Mouse (Mus musculus): ENCODE measurements around the gene Galntl5.
A peak's percentile ranks its signal among the peaks of the same experiment; 100 is the strongest.
"Not testable (repeated sequence)": the region's sequence is repeated elsewhere in the genome, so short reads cannot be mapped to it uniquely, and the experiment has no call there.

Gene Galntl5

GRCm38 (mm10) chr5:25190521-25190920 is 9.3 kb downstream of the Galntl5 start:
- DNase-seq (ENCODE audit: low spot score in 2 of 2), result no peak

GRCm38 (mm10) chr5:25211872-25212271 is 30.6 kb downstream of the Galntl5 start:
- DNase-seq (ENCODE audit: low spot score in 2 of 2), result no peak

- not testable (repeated sequence) for DNase-seq (ENCODE audit: low spot score in 2 of 2)
Observed at GRCm38 (mm10) chr5:25213216-25213615, 32.0 kb downstream of the Galntl5 start.

- DNase-seq (ENCODE audit: low spot score in 2 of 2), result no peak
Observed at GRCm38 (mm10) chr5:25215006-25215405, 33.7 kb downstream of the Galntl5 start.

- no peak for DNase-seq (ENCODE audit: low spot score in 2 of 2)
Observed at GRCm38 (mm10) chr5:25221604-25222003, 40.3 kb downstream of the Galntl5 start, which contains the start of gene Galnt11. Gene Galnt11 (plus strand): TSS chr5:25221904.

GRCm38 (mm10) chr5:25222752-25223702 is 41.8 kb downstream of the Galntl5 start, which contains the start of gene E130116L18Rik:
Gene E130116L18Rik (minus strand): TSS chr5:25223153.
- peak; percentile 77 to 78 for DNase-seq (ENCODE audit: low spot score in 2 of 2)

- DNase-seq (ENCODE audit: low spot score in 2 of 2), result not testable (repeated sequence)
Observed at GRCm38 (mm10) chr5:25224377-25224776, 43.1 kb downstream of the Galntl5 start.

GRCm38 (mm10) chr5:25243101-25243500 is 61.8 kb downstream of the Galntl5 start:
- no peak for DNase-seq (ENCODE audit: low spot score in 2 of 2)

GRCm38 (mm10) chr5:25245806-25246472 is 64.7 kb downstream of the Galntl5 start:
- no peak for DNase-seq (ENCODE audit: low spot score in 2 of 2)

- no peak for DNase-seq (ENCODE audit: low spot score in 2 of 2)
Observed at GRCm38 (mm10) chr5:25246473-25246865, 65.2 kb downstream of the Galntl5 start.

GRCm38 (mm10) chr5:25247036-25247435 is 65.8 kb downstream of the Galntl5 start:
- no peak for DNase-seq (ENCODE audit: low spot score in 2 of 2)

GRCm38 (mm10) chr5:25252423-25252822 is 71.2 kb downstream of the Galntl5 start:
- no peak for DNase-seq (ENCODE audit: low spot score in 2 of 2)

- DNase-seq (ENCODE audit: low spot score in 2 of 2), result no peak
Observed at GRCm38 (mm10) chr5:25252825-25253544, 71.7 kb downstream of the Galntl5 start.

GRCm38 (mm10) chr5:25254491-25254890 is 73.2 kb downstream of the Galntl5 start:
- no peak for DNase-seq (ENCODE audit: low spot score in 2 of 2)

GRCm38 (mm10) chr5:25256686-25257085 is 75.4 kb downstream of the Galntl5 start:
- no peak for DNase-seq (ENCODE audit: low spot score in 2 of 2)

- DNase-seq (ENCODE audit: low spot score in 2 of 2), result no peak
Observed at GRCm38 (mm10) chr5:25261452-25261851, 80.2 kb downstream of the Galntl5 start.

GRCm38 (mm10) chr5:25262266-25262665 is 81.0 kb downstream of the Galntl5 start:
- DNase-seq (ENCODE audit: low spot score in 2 of 2), result no peak

- no peak for DNase-seq (ENCODE audit: low spot score in 2 of 2)
Observed at GRCm38 (mm10) chr5:25268258-25268888, 87.1 kb downstream of the Galntl5 start.
